Mouse (Mus musculus): ENCODE results near the gene Gin1. TPM values are rescaled to one million over a fixed set of nuclear protein-coding genes. Genes with fewer than 3 reads are reported as not detected.

The Gin1 gene
- total and polyA plus RNA-seq, 2 experiments from 2014 or later, result 8.1 to 13.6 TPM

DNA sequence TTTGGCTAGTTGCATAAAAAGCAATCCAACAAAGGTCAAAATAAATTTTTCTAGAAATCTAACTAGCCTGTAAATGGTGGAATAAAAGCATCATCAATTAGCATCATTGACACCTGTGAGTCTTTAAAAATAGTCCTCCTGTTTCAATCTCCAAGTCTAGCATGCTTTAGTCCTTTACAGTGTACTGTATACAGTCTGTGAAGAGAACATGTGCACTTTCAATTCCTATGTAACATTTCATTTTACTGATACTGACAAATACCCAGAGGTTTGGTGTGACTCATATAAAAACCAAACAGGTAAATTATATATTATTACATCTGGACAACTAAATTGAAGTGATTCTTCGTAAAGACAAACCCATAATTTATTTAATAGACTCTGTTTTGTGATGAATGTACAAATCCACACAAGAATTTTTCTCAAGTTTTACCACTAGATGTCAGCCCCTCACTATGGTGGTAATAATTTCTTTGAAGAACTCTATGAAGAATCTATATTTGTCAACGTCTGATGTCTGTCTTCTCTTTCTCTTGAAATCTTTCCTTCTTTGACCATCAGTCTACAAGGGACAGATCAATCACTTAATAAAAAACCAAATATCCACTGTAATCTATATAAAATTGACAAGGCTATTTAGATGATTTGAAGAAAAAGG, 39.4 kb downstream of the Gin1 start:
- DNase-seq, result peak; percentile 74
- Histone ChIP-seq H3K27me3 (ENCODE audit: insufficient read depth, low read length) (no peaks in the 10 kb centered on the region), H3K9me3 (ENCODE audit: low read length) (no peaks in the 10 kb centered on the region), H3K4me1 (ENCODE audit: insufficient read depth) (no peaks in the 10 kb centered on the region), H3K9ac (no peak overlapping the region), H3K36me3 (ENCODE audit: insufficient read depth) (no peaks in the 10 kb centered on the region), H3K4me3 (ENCODE audit: low read depth, low read length) (no peak overlapping the region), H3K4me2 (ENCODE audit: low read depth) (no peak overlapping the region), H3K27ac (ENCODE audit: low read depth, low read length) (no peak overlapping the region)
- ATAC-seq, result peak; percentile 47
- peak; percentile 77 for TF ChIP-seq CTCF (IDR thresholded peaks at IDR 0.05; ENCODE audit: low read depth)
- 28% methylated on average over 2 of the region's 2 CpGs for WGBS

DNA sequence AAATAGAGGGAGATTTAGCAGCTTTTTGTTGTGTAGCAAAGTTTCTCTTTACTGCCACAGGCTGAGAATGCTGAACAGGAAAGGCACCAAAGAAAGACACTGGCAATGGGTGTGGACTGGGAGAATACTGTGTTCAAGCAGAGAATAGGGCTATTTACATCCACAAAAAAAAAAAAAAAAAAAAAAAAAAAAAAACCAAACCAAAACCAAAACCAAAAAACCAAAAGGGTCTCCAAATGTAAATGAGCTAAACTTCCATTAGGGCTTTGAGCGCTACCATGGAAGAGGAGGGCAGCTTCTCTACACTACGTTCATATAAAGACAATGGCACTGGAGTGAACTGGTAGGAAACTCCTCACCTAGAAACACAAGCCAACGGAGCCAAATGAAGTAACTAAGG, 51.3 kb downstream of the Gin1 start:
- Histone ChIP-seq H3K27ac (ENCODE audit: low read depth, low read length) (no peak overlapping the region), H3K9ac (no peak overlapping the region), H3K9me3 (ENCODE audit: low read length) (no peaks in the 10 kb centered on the region), H3K4me1 (ENCODE audit: insufficient read depth) (no peaks in the 10 kb centered on the region), H3K36me3 (ENCODE audit: insufficient read depth) (peaks cover 14% of the 10 kb centered on the region), H3K4me3 (ENCODE audit: low read depth, low read length) (no peak overlapping the region), H3K27me3 (ENCODE audit: insufficient read depth, low read length) (no peaks in the 10 kb centered on the region), H3K4me2 (ENCODE audit: low read depth) (no peak overlapping the region)
- no peak for TF ChIP-seq CTCF (IDR thresholded peaks at IDR 0.05; ENCODE audit: low read depth)
- no peak for DNase-seq
- ATAC-seq, result no peak
- WGBS, result 87% methylated on average over 3 of the region's 3 CpGs

DNA sequence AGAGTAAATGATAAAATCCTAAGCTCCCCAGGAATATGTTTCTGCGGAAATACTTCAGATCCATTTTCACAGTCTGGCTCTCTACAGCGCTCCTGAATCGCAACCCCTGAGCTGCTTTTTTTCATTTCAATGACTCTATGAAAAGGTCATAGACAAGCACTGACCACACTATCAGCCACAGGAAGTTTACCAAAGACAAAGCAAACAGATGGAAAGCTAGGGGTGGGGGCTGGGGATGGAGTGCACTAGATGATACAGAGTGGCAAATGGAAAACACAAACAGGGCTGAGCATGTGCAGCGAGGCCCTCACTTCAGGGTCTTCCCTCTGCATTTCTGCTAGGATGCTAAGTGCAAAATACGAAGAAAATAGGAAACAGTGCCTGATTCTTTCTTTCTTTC, 52.2 kb downstream of the Gin1 start:
- H3K4me3 ChIP-seq (ENCODE audit: low read depth, low read length), result no peak overlapping the region
- peaks cover 14% of the 10 kb centered on the region for H3K36me3 ChIP-seq (ENCODE audit: insufficient read depth)
- H3K27me3 ChIP-seq (ENCODE audit: insufficient read depth, low read length), result no peaks in the 10 kb centered on the region
- H3K9me3 ChIP-seq (ENCODE audit: low read length), result no peaks in the 10 kb centered on the region
- H3K9ac ChIP-seq, result no peak overlapping the region
- H3K27ac ChIP-seq (ENCODE audit: low read depth, low read length), result no peak overlapping the region
- DNase-seq, result no peak
- no peak for ATAC-seq
- no peak for TF ChIP-seq CTCF (IDR thresholded peaks at IDR 0.05; ENCODE audit: low read depth)
- 91% methylated on average over 5 of the region's 5 CpGs for WGBS
- no peak overlapping the region for H3K4me2 ChIP-seq (ENCODE audit: low read depth)
- no peaks in the 10 kb centered on the region for H3K4me1 ChIP-seq (ENCODE audit: insufficient read depth)

DNA sequence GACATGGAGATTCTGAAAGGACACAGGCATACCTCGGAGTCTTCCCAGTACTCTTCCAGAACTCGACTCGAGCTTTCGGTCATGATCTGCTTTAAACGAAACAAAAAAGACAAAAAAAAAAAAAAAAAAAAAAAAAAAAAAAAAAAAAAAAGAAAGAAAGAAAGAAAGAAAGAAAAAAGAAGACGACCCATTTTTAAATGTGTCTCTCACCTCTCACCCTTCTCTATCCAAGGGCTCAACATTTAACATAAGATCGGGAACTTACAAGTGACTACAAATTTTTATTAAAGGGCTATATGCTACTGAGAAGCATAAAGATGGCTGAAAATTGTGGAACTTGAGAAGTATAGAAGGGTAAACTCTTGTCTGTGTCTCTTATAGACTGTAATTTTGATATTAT, 52.9 kb downstream of the Gin1 start:
- H3K9ac ChIP-seq, result no peak overlapping the region
- no peaks in the 10 kb centered on the region for H3K4me1 ChIP-seq (ENCODE audit: insufficient read depth)
- no peaks in the 10 kb centered on the region for H3K27me3 ChIP-seq (ENCODE audit: insufficient read depth, low read length)
- no peak overlapping the region for H3K27ac ChIP-seq (ENCODE audit: low read depth, low read length)
- H3K4me3 ChIP-seq (ENCODE audit: low read depth, low read length), result no peak overlapping the region
- no peak for TF ChIP-seq CTCF (IDR thresholded peaks at IDR 0.05; ENCODE audit: low read depth)
- no peak overlapping the region for H3K4me2 ChIP-seq (ENCODE audit: low read depth)
- no peak for ATAC-seq
- peaks cover 10% of the 10 kb centered on the region for H3K36me3 ChIP-seq (ENCODE audit: insufficient read depth)
- H3K9me3 ChIP-seq (ENCODE audit: low read length), result no peaks in the 10 kb centered on the region
- no peak for DNase-seq
- 93% methylated on average over 7 of the region's 7 CpGs for WGBS

DNA sequence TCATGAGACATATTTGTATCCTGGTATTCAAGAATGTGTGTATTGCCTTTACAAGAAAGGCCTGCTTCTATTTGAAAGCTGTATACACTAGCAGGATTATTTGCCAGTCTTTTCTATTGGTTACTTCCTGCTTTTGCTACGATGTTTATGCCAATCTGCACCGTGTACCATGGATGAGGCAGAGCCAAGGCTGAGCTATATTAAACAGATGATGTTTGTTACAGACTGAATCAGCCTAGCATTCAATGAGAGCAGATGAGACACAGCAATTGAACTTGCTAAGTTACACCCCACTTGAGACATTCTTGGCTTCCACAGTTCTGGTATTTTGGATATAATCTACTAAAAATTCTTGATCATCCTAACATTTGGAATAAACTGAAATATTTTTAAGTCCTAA, 57.6 kb downstream of the Gin1 start:
- ATAC-seq, result peak; percentile 66
- DNase-seq, result no peak

DNA sequence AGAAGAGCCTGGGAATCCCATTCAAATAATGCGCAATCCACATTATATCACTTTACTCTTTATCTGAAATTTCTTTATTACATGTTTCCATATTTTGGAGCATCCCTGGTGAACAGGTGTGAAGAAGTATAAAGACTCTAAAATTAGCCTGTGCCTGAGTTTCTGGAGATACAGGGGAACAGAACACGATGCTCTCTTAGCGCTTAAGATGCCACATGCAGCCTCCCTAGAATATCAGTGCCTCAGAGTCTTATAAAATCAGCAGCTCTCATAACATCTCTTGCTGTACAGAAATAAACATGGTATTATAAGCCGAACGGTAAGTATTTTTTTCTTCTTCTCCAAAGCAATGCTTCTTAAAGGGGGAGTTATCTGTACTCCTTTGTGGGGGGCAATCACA, 58.1 kb downstream of the Gin1 start:
- no peak for DNase-seq
- no peak overlapping the region for H3K27ac ChIP-seq (ENCODE audit: low read depth, low read length)
- H3K27me3 ChIP-seq (ENCODE audit: insufficient read depth, low read length), result no peaks in the 10 kb centered on the region
- H3K9me3 ChIP-seq (ENCODE audit: low read length), result no peaks in the 10 kb centered on the region
- H3K4me2 ChIP-seq (ENCODE audit: low read depth), result no peak overlapping the region
- no peak overlapping the region for H3K9ac ChIP-seq
- no peak for TF ChIP-seq CTCF (IDR thresholded peaks at IDR 0.05; ENCODE audit: low read depth)
- WGBS, result 80% methylated on average over 5 of the region's 5 CpGs
- ATAC-seq, result no peak
- no peak overlapping the region for H3K4me3 ChIP-seq (ENCODE audit: low read depth, low read length)
- H3K4me1 ChIP-seq (ENCODE audit: insufficient read depth), result no peaks in the 10 kb centered on the region
- H3K36me3 ChIP-seq (ENCODE audit: insufficient read depth), result peaks cover 6% of the 10 kb centered on the region; the same call in 1 of the 2 replicates

More for the DNA sequence above, 57.6 kb downstream of the Gin1 start:
- no peaks in the 10 kb centered on the region for H3K9me3 ChIP-seq (ENCODE audit: low read length)
- H3K27ac ChIP-seq (ENCODE audit: low read depth, low read length), result no peak overlapping the region
- WGBS, result 34% methylated on average over 2 of the region's 2 CpGs
- no peak overlapping the region for H3K9ac ChIP-seq
- no peak overlapping the region for H3K4me3 ChIP-seq (ENCODE audit: low read depth, low read length)
- peaks cover 6% of the 10 kb centered on the region; the same call in 1 of the 2 replicates for H3K36me3 ChIP-seq (ENCODE audit: insufficient read depth)
- no peaks in the 10 kb centered on the region for H3K27me3 ChIP-seq (ENCODE audit: insufficient read depth, low read length)
- no peaks in the 10 kb centered on the region for H3K4me1 ChIP-seq (ENCODE audit: insufficient read depth)
- no peak overlapping the region for H3K4me2 ChIP-seq (ENCODE audit: low read depth)
- no peak for TF ChIP-seq CTCF (IDR thresholded peaks at IDR 0.05; ENCODE audit: low read depth)

DNA sequence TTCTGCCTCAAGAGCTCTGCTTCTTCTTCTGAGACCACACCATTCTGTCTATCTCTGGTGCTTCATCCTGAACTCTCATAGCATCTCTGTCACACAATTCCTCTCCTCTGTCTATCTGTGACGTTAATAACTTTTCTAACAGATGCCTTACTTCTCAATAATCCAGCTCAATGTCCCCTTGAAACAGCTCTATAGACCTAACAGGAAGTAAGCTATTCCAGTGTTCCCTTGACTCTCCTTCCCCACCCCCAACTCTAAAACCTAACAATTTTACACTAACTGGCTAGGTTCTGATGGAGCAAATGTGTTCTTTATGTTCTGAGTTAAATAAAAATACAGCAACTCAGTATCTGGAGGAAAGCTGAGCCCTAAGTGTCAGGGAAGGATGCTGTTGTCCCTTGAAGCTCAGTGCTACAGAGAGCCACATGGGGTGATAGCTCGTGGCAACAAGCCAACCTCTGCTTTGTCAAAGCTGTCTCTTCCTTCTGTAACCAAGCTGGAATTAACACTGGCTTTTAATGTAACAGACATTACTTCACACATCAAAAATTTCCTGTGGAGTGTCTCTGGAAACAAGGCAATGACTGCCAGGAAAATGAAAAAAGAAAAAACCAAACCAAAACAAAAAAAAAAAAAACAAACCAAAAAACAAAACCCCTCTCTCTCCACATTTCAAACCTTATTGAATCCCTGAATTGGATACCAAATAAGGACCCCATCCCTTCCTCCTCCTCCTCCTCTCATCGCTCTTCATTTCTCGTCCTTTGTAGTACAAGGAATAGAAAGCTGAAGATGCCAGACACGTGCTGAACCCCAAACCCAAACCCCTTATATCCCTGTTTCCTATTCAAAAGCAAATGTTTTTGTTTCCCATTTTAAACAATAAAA, 63.7 kb downstream of the Gin1 start:
- H3K4me2 ChIP-seq (ENCODE audit: low read depth), result no peak overlapping the region
- H3K27ac ChIP-seq (ENCODE audit: low read depth, low read length), result peak overlapping the region; percentile 42; the same call in 1 of the 2 replicates
- no peak overlapping the region for H3K4me3 ChIP-seq (ENCODE audit: low read depth, low read length)
- no peak overlapping the region for H3K9ac ChIP-seq
- 24% methylated on average over 5 of the region's 5 CpGs for WGBS
- H3K27me3 ChIP-seq (ENCODE audit: insufficient read depth, low read length), result no peaks in the 10 kb centered on the region
- ATAC-seq, result peak; percentile 94
- H3K36me3 ChIP-seq (ENCODE audit: insufficient read depth), result no peaks in the 10 kb centered on the region; the same call in 1 of the 2 replicates
- DNase-seq, result peak; percentile 82
- H3K4me1 ChIP-seq (ENCODE audit: insufficient read depth), result peaks cover 6% of the 10 kb centered on the region; the same call in 1 of the 2 replicates
- H3K9me3 ChIP-seq (ENCODE audit: low read length), result no peaks in the 10 kb centered on the region
- no peak for TF ChIP-seq CTCF (IDR thresholded peaks at IDR 0.05; ENCODE audit: low read depth)

Data from forebrain, postnatal 0 days (tissue).